Mouse (Mus musculus) testis, postnatal 10 days (tissue): ENCODE data around the gene Ces2b.
"Not testable (repeated sequence)": the region's sequence is repeated elsewhere in the genome, so short reads cannot be mapped to it uniquely, and the experiment has no call there.

ENCODE experiments used
- DNase-seq: peaks from one replicate; pipeline ENCODE4 v3.0.0; 2021; ENCODE audit warnings: low spot score

Ces2b gene

DNA sequence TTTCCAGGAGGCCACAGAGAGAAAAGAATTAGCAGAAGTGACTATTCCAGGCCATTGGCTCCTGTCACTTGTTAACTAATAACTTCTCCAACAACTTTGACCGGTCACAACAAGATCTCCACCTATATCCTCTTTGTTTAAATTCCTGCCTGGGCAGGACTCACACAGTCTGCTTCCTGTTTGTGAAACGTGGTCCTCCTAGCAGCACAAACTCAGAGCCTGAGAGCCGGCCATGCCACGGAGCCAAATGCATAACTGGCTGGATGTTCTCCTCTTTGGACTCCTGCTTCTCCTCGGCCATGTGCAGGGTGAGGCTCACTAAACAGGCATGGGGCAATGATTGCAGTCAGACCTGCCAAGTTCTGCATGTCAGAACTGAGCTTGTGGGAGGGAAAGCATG is at the start of gene Ces2b:
Gene Ces2b, plus strand, starts transcription at position 133 of the 400 bp plus-strand sequence.
- no peak for DNase-seq

GRCm38 (mm10) chr8:104787049-104787448 is 44.3 kb upstream of the Ces2b start:
- no peak for DNase-seq

DNA sequence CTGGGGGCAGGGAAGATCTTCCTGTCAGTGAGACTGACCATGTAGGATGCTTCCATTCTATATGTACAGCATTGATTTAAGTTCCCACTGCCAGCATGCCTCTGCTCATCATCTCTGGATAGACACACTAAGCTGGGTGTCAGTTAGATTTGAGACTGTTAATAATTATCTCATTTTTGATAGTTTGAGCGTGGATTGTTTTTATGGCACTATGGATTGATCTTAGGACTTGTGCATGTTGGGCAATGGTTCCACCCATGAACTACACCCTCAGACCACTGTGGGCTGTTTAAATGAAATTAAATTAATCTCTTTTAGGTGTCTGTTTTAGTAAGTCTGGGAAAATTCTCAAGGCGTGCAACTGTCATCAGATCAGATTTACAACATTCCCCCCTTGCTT is 42.4 kb upstream of the Ces2b start:
- no peak for DNase-seq

- no peak for DNase-seq
These were observed 41.3 kb upstream of the Ces2b start for GRCm38 (mm10) chr8:104789886-104790680.

GRCm38 (mm10) chr8:104799385-104799784 is 32.0 kb upstream of the Ces2b start:
- DNase-seq, result no peak

- DNase-seq, result no peak
These were observed 25.2 kb upstream of the Ces2b start for GRCm38 (mm10) chr8:104806127-104806526.

DNA sequence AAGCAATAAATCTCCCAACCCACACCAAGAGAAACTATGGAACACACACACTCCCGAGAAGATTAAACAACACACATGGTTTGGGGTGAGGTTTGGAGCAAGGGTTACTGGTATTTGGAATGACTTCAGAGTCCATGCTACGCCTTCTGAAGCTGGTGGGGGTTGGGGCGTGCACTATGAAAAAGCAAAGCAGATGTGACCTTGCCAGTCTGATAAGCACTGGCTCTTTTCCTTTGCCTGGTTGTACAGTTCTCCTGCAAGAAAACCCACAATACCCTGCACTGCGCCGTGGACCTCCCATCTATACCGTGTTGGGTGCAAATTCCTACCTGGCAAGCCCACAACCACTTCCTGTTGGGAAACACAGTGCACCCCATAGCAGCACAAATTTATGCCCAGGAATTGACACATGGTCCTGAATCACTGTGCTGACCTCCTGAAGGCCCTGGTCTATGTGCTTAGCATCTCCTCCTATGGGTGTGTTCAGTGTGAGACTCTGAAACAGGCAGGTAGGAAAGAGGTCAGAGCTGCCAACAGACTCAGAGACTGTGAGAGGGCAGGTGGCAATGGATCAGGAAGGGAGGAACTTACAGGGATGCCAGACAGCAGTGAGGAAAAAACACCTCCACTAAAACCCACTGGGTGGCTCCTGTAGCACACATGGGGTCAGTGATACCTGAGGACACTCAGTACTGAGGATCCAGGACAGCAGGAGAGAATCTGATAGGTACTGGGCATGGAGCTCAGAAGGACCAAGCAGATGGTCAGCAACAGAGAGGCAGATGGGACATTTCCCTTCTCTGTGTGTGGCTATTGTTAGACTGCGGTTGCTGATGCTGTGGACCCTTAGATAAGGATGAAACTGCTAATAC is 22.6 kb upstream of the Ces2b start:
- DNase-seq, result no peak

DNA sequence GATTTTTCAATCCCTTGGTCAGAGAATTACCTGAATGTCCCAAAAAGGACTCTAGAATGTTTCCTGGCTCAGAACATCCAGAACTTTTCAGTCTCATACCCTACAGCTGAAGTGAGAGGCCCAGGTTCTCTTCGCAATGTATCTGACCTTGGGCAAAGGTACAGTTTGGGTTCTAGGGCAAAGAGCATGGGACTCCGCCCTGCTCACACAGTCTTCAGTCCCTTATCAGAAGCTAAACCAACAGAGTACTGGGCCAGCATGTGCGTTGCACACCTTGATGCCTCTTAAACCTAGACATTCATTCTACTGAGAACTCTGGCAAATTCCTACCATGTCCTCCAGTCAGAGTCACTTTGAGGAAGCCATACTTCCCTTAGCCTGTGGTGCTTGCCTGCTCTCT is 21.9 kb upstream of the Ces2b start:
- DNase-seq, result no peak

- DNase-seq, result no peak
These were observed 4.5 kb upstream of the Ces2b start for GRCm38 (mm10) chr8:104826912-104827311.

GRCm38 (mm10) chr8:104828221-104828620 is 3.2 kb upstream of the Ces2b start:
- DNase-seq, result no peak

- no peak for DNase-seq
These were observed 10.1 kb downstream of the Ces2b start for GRCm38 (mm10) chr8:104841360-104842078.

GRCm38 (mm10) chr8:104846831-104847230 is 15.5 kb downstream of the Ces2b start, which contains the start of gene Ces2c:
Ces2c (plus strand) TSS chr8:104847068.
- no peak for DNase-seq

GRCm38 (mm10) chr8:104847741-104848462 is 16.5 kb downstream of the Ces2b start:
- DNase-seq, result no peak

DNA sequence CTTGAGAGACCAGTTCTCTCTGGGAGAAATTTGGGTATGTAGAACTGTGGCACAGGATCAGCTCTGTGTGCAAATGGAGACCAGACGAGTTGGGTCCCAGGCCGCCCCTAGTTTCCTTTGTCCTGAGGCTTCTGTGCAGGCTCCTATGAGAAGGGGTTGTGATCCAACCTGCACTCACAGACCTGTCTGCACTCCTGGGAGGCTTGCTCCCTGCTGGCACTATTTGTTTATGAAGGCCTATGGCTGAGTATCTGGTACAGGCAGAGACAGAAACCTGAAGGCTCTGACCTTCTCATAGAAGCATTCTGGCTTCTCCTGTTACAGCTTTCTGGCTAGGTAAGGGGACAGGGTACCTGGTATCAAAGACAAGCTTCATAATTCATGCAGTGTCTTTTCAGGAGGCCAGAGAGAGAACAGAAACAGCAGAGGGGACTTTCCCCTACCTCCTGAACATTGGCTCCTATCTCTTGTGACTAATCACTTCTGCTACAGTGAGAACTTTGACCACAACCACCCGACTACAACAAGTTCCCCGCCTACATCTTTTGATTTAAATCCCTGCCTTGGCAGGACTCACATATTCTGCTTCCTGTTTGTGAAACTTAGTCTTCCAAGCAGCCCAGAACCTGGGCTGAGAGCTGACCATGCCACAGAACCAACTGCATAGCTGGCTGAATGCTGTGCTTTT is 35.6 kb downstream of the Ces2b start:
- DNase-seq, result not testable (repeated sequence)

DNA sequence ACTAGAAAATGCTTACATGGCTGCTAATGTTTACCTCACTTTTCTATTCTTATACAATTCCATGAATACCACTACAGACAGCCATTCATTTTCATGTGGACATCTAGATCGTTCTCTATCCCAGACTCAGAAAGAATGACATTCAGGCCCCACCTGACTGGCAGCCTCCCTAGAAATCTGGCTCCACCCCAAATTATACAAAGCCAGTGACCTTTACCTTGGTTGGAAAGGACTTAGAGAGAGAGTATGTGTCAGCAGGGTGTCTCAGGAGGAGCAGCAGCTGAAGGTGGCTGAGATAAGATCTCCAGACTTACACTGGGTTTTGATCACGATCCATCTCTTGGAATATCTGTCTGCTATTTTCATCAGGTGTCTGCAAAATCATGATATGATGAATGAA is 37.5 kb downstream of the Ces2b start:
- DNase-seq, result not testable (repeated sequence)

- not testable (repeated sequence) for DNase-seq
These were observed 55.0 kb downstream of the Ces2b start for GRCm38 (mm10) chr8:104886223-104886926.
